In the genomic region with DNA sequence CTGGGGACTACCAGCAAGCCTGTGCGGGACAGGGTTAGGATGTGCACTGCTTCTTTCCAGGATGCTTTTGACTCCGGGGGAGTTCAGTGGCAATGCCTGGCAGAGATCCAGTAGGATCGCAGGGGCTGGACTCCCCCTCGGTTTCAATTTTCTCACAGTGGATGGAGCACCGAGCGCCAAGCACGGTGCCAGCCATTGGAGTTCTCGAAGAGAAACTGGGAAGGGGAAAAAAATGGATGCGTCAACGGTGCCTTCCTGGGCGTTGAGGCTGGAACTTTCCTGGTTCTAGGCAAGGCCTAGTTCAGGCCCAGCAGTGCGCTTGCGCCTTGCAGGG, we compare ENCODE assay signal across 8 mouse cellular contexts. TPM values are rescaled to one million over a fixed set of nuclear protein-coding genes. Genes with fewer than 3 reads are reported as not detected.
DNase-seq lines count a peak whose midpoint lies in the region; ATAC-seq lines count a peak whose summit lies in the region.

No protein-coding gene starts in this region.

- peaks cover 12% of the 10 kb centered on the region; the same call in 1 of the 2 replicates for H3K9me3 ChIP-seq in kidney, embryonic 16.5 days (ENCODE audit: low read length)
- H3K9me3 ChIP-seq in embryonic facial prominence, embryonic 12.5 days = no peaks in the 10 kb centered on the region
- H3K9me3 ChIP-seq in hindbrain, embryonic 15.5 days = peaks cover 5% of the 10 kb centered on the region; the same call in 1 of the 2 replicates
- H3K9me3 ChIP-seq in midbrain, embryonic 15.5 days = no peaks in the 10 kb centered on the region

- peak overlapping the region; percentile 46 for H3K4me3 ChIP-seq in kidney, embryonic 16.5 days (ENCODE audit: low read length)
- H3K4me3 ChIP-seq in embryonic facial prominence, embryonic 12.5 days = peak overlapping the region; percentile 44
- peak overlapping the region; percentile 48 for H3K4me3 ChIP-seq in hindbrain, embryonic 15.5 days
- peak overlapping the region; percentile 44 for H3K4me3 ChIP-seq in midbrain, embryonic 15.5 days

- 48% methylated on average over 13 of the region's 13 CpGs for WGBS in kidney, embryonic 16.5 days
- 41% methylated on average over 13 of the region's 13 CpGs for WGBS in embryonic facial prominence, embryonic 12.5 days
- WGBS in hindbrain, embryonic 15.5 days = 44% methylated on average over 13 of the region's 13 CpGs
- WGBS in midbrain, embryonic 15.5 days = 47% methylated on average over 13 of the region's 13 CpGs

- H3K36me3 ChIP-seq in kidney, embryonic 16.5 days (ENCODE audit: insufficient read depth, low read length) = no peaks in the 10 kb centered on the region
- H3K36me3 ChIP-seq in embryonic facial prominence, embryonic 12.5 days = no peaks in the 10 kb centered on the region
- no peaks in the 10 kb centered on the region for H3K36me3 ChIP-seq in hindbrain, embryonic 15.5 days
- H3K36me3 ChIP-seq in midbrain, embryonic 15.5 days (replicated peaks) = no peaks in the 10 kb centered on the region

- H3K27ac ChIP-seq in kidney, embryonic 16.5 days (ENCODE audit: low read length) = no peak overlapping the region
- no peak overlapping the region for H3K27ac ChIP-seq in embryonic facial prominence, embryonic 12.5 days
- no peak overlapping the region for H3K27ac ChIP-seq in hindbrain, embryonic 15.5 days (replicated peaks)
- H3K27ac ChIP-seq in midbrain, embryonic 15.5 days = no peak overlapping the region

- DNase-seq in kidney, adult 8-10 months = no peak
- no peak for DNase-seq in urinary bladder, postnatal 14 days (ENCODE audit: low spot score)
- no peak for DNase-seq in thymus, postnatal 25 days

- peaks cover 13% of the 10 kb centered on the region for H3K4me1 ChIP-seq in kidney, embryonic 16.5 days (ENCODE audit: insufficient read depth, low read length)
- peaks cover 16% of the 10 kb centered on the region for H3K4me1 ChIP-seq in embryonic facial prominence, embryonic 12.5 days
- peaks cover 16% of the 10 kb centered on the region for H3K4me1 ChIP-seq in hindbrain, embryonic 15.5 days (replicated peaks)
- peaks cover 15% of the 10 kb centered on the region for H3K4me1 ChIP-seq in midbrain, embryonic 15.5 days

- H3K4me2 ChIP-seq in kidney, embryonic 16.5 days (replicated peaks; ENCODE audit: low read depth, low read length) = peak overlapping the region; percentile 72
- peak overlapping the region; percentile 86 for H3K4me2 ChIP-seq in embryonic facial prominence, embryonic 12.5 days (replicated peaks)
- peak overlapping the region; percentile 95 for H3K4me2 ChIP-seq in hindbrain, embryonic 15.5 days
- peak overlapping the region; percentile 77 for H3K4me2 ChIP-seq in midbrain, embryonic 15.5 days

- ATAC-seq in kidney, embryonic 16.5 days (ENCODE audit: low FRiP score, low TSS enrichment) = 0 out of 2 replicates have a peak, but pooled peaks have one; percentile 17
- no peak for ATAC-seq in embryonic facial prominence, embryonic 12.5 days (ENCODE audit: insufficient number of reproducible peaks, insufficient read depth, low FRiP score, low TSS enrichment)
- ATAC-seq in hindbrain, embryonic 15.5 days (ENCODE audit: low FRiP score, low read depth) = peak; percentile 2; the same call in 1 of the 2 replicates
- peak; percentile 2; the same call in 1 of the 2 replicates for ATAC-seq in midbrain, embryonic 15.5 days (replicated peaks)
- no peak for ATAC-seq in erythroid progenitor cell, adult 5-6 weeks (replicated peaks; ENCODE audit: low FRiP score, poor library complexity, severe bottlenecking)

- peak overlapping the region; percentile 56 for H3K9ac ChIP-seq in kidney, embryonic 16.5 days (replicated peaks; ENCODE audit: low read length)
- no peak overlapping the region for H3K9ac ChIP-seq in embryonic facial prominence, embryonic 12.5 days
- H3K9ac ChIP-seq in hindbrain, embryonic 15.5 days = 0 out of 2 replicates have a peak overlapping the region, but pooled peaks have one; percentile 48
- H3K9ac ChIP-seq in midbrain, embryonic 15.5 days = no peak overlapping the region

- peaks cover 33% of the 10 kb centered on the region for H3K27me3 ChIP-seq in kidney, embryonic 16.5 days (ENCODE audit: insufficient read depth, low read length)
- H3K27me3 ChIP-seq in embryonic facial prominence, embryonic 12.5 days = peaks cover 40% of the 10 kb centered on the region
- H3K27me3 ChIP-seq in hindbrain, embryonic 15.5 days = peaks cover 29% of the 10 kb centered on the region
- peaks cover 29% of the 10 kb centered on the region for H3K27me3 ChIP-seq in midbrain, embryonic 15.5 days (replicated peaks)

RNA-seq across cellular contexts. Expression of a gene that starts 0.3 kb away (rescaled TPM):
- not detected in 2 replicates for polyA plus RNA-seq in kidney, embryonic 16.5 days (2015; fragmentation: Nextera tagmentation; extraction: Ambion mirVana)
- polyA plus RNA-seq in embryonic facial prominence, embryonic 12.5 days (2016; fragmentation: Nextera tagmentation; extraction: Ambion mirVana) = 0.17 and 0.39 TPM in 2 replicates
- 0.61 and 0.66 TPM in 2 replicates for polyA plus RNA-seq in hindbrain, embryonic 15.5 days (2015; fragmentation: Nextera tagmentation; extraction: Ambion mirVana)
- 0.60 and 0.70 TPM in 2 replicates for polyA plus RNA-seq in midbrain, embryonic 15.5 days (2015; fragmentation: Nextera tagmentation; extraction: Ambion mirVana)
- total RNA-seq in erythroid progenitor cell, adult 5-6 weeks (2015; ENCODE audit: low replicate concordance) = not detected in 2 replicates
- total RNA-seq in erythroid progenitor cell, adult 5-6 weeks (2017; ENCODE audit: low replicate concordance) = 0.13 TPM in 1 of 2 replicates, not detected in the other

RNA-seq across cellular contexts. Expression of a gene that starts 36.6 kb away (rescaled TPM):
- 18.4 and 20.9 TPM in 2 replicates for polyA plus RNA-seq in kidney, embryonic 16.5 days (2015; fragmentation: Nextera tagmentation; extraction: Ambion mirVana)
- 56.7 and 66.0 TPM in 2 replicates for polyA plus RNA-seq in embryonic facial prominence, embryonic 12.5 days (2016; fragmentation: Nextera tagmentation; extraction: Ambion mirVana)
- polyA plus RNA-seq in hindbrain, embryonic 15.5 days (2015; fragmentation: Nextera tagmentation; extraction: Ambion mirVana) = 105 and 107 TPM in 2 replicates
- polyA plus RNA-seq in midbrain, embryonic 15.5 days (2015; fragmentation: Nextera tagmentation; extraction: Ambion mirVana) = 124 and 140 TPM in 2 replicates
- not detected in 2 replicates for total RNA-seq in erythroid progenitor cell, adult 5-6 weeks (2015; ENCODE audit: low replicate concordance)
- 0.13 TPM in 1 of 2 replicates, not detected in the other for total RNA-seq in erythroid progenitor cell, adult 5-6 weeks (2017; ENCODE audit: low replicate concordance)

RNA-seq across cellular contexts. Expression of a gene that starts 36.8 kb away (rescaled TPM):
- 26.4 and 26.9 TPM in 2 replicates for polyA plus RNA-seq in kidney, embryonic 16.5 days (2015; fragmentation: Nextera tagmentation; extraction: Ambion mirVana)
- polyA plus RNA-seq in embryonic facial prominence, embryonic 12.5 days (2016; fragmentation: Nextera tagmentation; extraction: Ambion mirVana) = 29.1 and 31.3 TPM in 2 replicates
- 14.5 and 14.7 TPM in 2 replicates for polyA plus RNA-seq in hindbrain, embryonic 15.5 days (2015; fragmentation: Nextera tagmentation; extraction: Ambion mirVana)
- 8.6 and 8.7 TPM in 2 replicates for polyA plus RNA-seq in midbrain, embryonic 15.5 days (2015; fragmentation: Nextera tagmentation; extraction: Ambion mirVana)
- 1.4 and 3.4 TPM in 2 replicates for total RNA-seq in erythroid progenitor cell, adult 5-6 weeks (2015; ENCODE audit: low replicate concordance)
- total RNA-seq in erythroid progenitor cell, adult 5-6 weeks (2017; ENCODE audit: low replicate concordance) = 0.13 TPM in 1 of 2 replicates, not detected in the other

Comparison
In these comparisons a context has a peak if more than half of its experiments do, and no peak if none do; other contexts are left out.
1. ATAC-seq: peak in kidney, embryonic 16.5 days (single experiment), hindbrain, embryonic 15.5 days (single experiment) and midbrain, embryonic 15.5 days (single experiment); none in embryonic facial prominence, embryonic 12.5 days (single experiment) and erythroid progenitor cell, adult 5-6 weeks (single experiment).
2. H3K9ac ChIP-seq: peak in kidney, embryonic 16.5 days (single experiment) and hindbrain, embryonic 15.5 days (single experiment); none in embryonic facial prominence, embryonic 12.5 days (single experiment) and midbrain, embryonic 15.5 days (single experiment).
3. Peak in every context shown above with its lines, with median percentiles within 50 percentile points of each other: H3K4me2 ChIP-seq and H3K4me3 ChIP-seq.